Mouse (Mus musculus) ES-E14 (cell line): ENCODE data around the gene Prr15l.

Source experiments
- CHD2 ChIP-seq: IDR thresholded peaks from 2 replicates; pipeline ENCODE4 v1.6.1; 2014; ENCODE audit warnings: mild to moderate bottlenecking, low read depth, low read length, inconsistent platforms
- HCFC1 ChIP-seq: IDR thresholded peaks from 2 replicates; pipeline ENCODE4 v1.6.1; 2012; ENCODE audit warnings: low read length, inconsistent platforms, borderline replicate concordance; ENCODE audit not compliant: insufficient read depth
- MAFK ChIP-seq: IDR thresholded peaks from 2 replicates; pipeline ENCODE4 v1.6.1; 2014; ENCODE audit warnings: mild to moderate bottlenecking, low read depth, low read length, inconsistent platforms; ENCODE audit not compliant: insufficient read depth
- ZC3H11A ChIP-seq: IDR thresholded peaks from 2 replicates; pipeline ENCODE4 v1.6.1; 2012; ENCODE audit warnings: low read depth, mild to moderate bottlenecking, inconsistent platforms, low read length, borderline replicate concordance

DNA sequence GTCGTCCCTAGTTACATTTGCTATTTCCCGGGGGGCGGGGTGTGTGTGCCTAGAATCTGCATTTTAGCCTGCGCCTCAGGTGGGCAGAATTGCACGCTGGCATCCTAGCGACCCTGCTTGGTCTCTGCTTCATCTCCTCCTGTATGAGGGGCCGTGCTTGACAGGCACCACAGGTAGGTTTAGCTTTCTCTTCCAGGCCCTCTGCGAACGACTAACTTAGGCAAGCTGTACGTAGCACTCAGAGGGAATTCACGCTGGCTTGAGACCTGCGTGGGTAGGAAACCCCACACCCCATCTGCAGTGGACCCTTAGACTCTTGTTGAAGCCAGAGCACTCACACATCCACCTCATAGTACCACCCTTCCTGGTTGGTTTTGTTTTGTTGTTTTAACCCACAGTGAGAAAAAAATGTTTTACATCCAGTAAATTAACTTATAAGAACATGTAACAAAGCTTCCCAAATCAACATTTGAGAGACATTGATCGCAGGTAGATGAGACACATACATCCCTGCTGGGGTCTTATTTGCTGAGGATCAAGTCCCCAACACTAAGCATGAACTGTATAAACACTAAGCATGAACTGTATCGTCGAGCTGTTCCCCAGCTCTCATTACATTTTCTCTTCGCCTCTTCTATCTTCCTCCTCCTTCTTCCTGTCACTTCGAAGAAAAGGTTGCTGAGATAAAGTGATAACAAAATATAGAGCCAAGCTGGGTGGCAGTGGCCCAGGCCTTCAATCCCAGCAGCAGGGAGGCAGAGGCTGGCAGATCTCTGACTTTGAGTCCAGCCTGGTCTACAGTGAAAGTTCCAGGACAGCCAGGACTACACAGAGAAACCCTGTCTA is 50.7 kb downstream of the Prr15l start:
- TF ChIP-seq MAFK (no peak), ZC3H11A (no peak), HCFC1 (no peak), CHD2 (no peak)
